11 mouse cellular contexts compared by ENCODE assay signal in genomic region chr12:104057050-104057449, GRCm38 (mm10). TPM values are rescaled to one million over a fixed set of nuclear protein-coding genes. Genes with fewer than 3 reads are reported as not detected.
DNase-seq lines count a peak whose midpoint lies in the region; ATAC-seq and TF ChIP-seq lines count a peak whose summit lies in the region.
"Had no signal": no experiment of that assay in that cellular context is flagged by ENCODE, and none has a peak within 500 bp of the region (broad histone marks: within the 10 kb centered on the region; RNA-seq: fewer than 3 reads in every experiment).

No protein-coding gene starts in this region.

- no peaks in the 10 kb centered on the region for H3K27me3 ChIP-seq in forebrain, embryonic 15.5 days
- no peaks in the 10 kb centered on the region for H3K27me3 ChIP-seq in forebrain, embryonic 10.5 days (ENCODE audit: poor library complexity, severe bottlenecking)
- H3K27me3 ChIP-seq in spleen, adult 2 months (ENCODE audit: control insufficient read depth, insufficient read depth, low read length) = no peaks in the 10 kb centered on the region; the same call in 1 of the 2 replicates
- no peaks in the 10 kb centered on the region for H3K27me3 ChIP-seq in splenic B cell, adult 2 months (ENCODE audit: control insufficient read depth, insufficient read depth, low read length, poor library complexity, severe bottlenecking)

- no peaks in the 10 kb centered on the region for H3K9me3 ChIP-seq in forebrain, embryonic 15.5 days
- no peaks in the 10 kb centered on the region for H3K9me3 ChIP-seq in forebrain, embryonic 10.5 days
- H3K9me3 ChIP-seq: megakaryocyte, embryonic 14.5 days had no signal

- no peak overlapping the region for H3K4me3 ChIP-seq in forebrain, embryonic 15.5 days
- no peak overlapping the region for H3K4me3 ChIP-seq in forebrain, embryonic 10.5 days
- no peak overlapping the region for H3K4me3 ChIP-seq in spleen, adult 2 months (ENCODE audit: extremely low read depth, insufficient read depth, insufficient read length)
- H3K4me3 ChIP-seq: megakaryocyte, embryonic 14.5 days had no signal

- H3K9ac ChIP-seq in forebrain, embryonic 15.5 days (replicated peaks) = no peak overlapping the region

- TF ChIP-seq POLR2A in spleen, adult 2 months (IDR thresholded peaks at IDR 0.05; ENCODE audit: low read depth, low read length) = no peak

- DNase-seq in forebrain, embryonic 10.5 days (ENCODE audit: extremely low spot score, low spot score) = no peak
- DNase-seq in spleen, adult 2 months (ENCODE audit: low read depth in 1 of 2, low spot score in 2 of 2) = peak; percentile 41 to 44
- no peak for DNase-seq in spleen, adult 12 weeks (ENCODE audit: low spot score)
- peak; percentile 84 for DNase-seq in induced T-regulatory cell, adult 2 months (ENCODE audit: low read depth)
- DNase-seq in splenic B cell, adult 2 months (ENCODE audit: low read depth, low spot score) = peak; percentile 44
- DNase-seq in spleen, postnatal 10 days (ENCODE audit: low spot score in 2 of 2) = no peak
- DNase-seq in urinary bladder, postnatal 36 days (ENCODE audit: low spot score in 2 of 2) = no peak

- WGBS in forebrain, embryonic 15.5 days = 21% methylated on average over 4 of the region's 4 CpGs
- 77% methylated on average over 4 of the region's 4 CpGs for WGBS in forebrain, embryonic 10.5 days
- WGBS in spleen, adult 2 months = 4% methylated on average over 4 of the region's 4 CpGs

- no peaks in the 10 kb centered on the region for H3K36me3 ChIP-seq in forebrain, embryonic 15.5 days
- no peaks in the 10 kb centered on the region for H3K36me3 ChIP-seq in forebrain, embryonic 10.5 days (replicated peaks)
- no peaks in the 10 kb centered on the region for H3K36me3 ChIP-seq in spleen, adult 2 months (ENCODE audit: control insufficient read depth, insufficient read depth, low read length)
- H3K36me3 ChIP-seq in splenic B cell, adult 2 months (ENCODE audit: control insufficient read depth, insufficient read depth, low read length, poor library complexity, severe bottlenecking) = no peaks in the 10 kb centered on the region

- no peak for TF ChIP-seq CTCF in spleen, adult 2 months (IDR thresholded peaks at IDR 0.05; ENCODE audit: extremely low read depth, insufficient read depth, insufficient read length, insufficient replicate concordance)

- ATAC-seq in forebrain, embryonic 15.5 days (replicated peaks) = peak; percentile 69

- H3K4me1 ChIP-seq in forebrain, embryonic 15.5 days = peaks cover 8% of the 10 kb centered on the region
- no peaks in the 10 kb centered on the region for H3K4me1 ChIP-seq in forebrain, embryonic 10.5 days
- H3K4me1 ChIP-seq in spleen, adult 2 months (ENCODE audit: control insufficient read depth, insufficient read depth, insufficient read length) = peaks cover 5% of the 10 kb centered on the region; the same call in 1 of the 2 replicates

- no peak overlapping the region; the same call in 1 of the 2 replicates for H3K27ac ChIP-seq in forebrain, embryonic 15.5 days (replicated peaks)
- no peak overlapping the region for H3K27ac ChIP-seq in forebrain, embryonic 10.5 days
- H3K27ac ChIP-seq in spleen, adult 2 months (ENCODE audit: insufficient read depth, low read length) = peak overlapping the region; percentile 75

- H3K4me2 ChIP-seq in forebrain, embryonic 15.5 days (replicated peaks) = no peak overlapping the region

RNA-seq across cellular contexts. Expression of gene Serpina12, which starts 12.8 kb away (rescaled TPM):
- not detected in 2 replicates for polyA plus RNA-seq in forebrain, embryonic 15.5 days (2015; fragmentation: Nextera tagmentation; extraction: Ambion mirVana)
- not detected in 2 replicates for polyA plus RNA-seq in forebrain, embryonic 10.5 days (2016; fragmentation: Nextera tagmentation; extraction: Ambion mirVana)
- polyA plus RNA-seq in spleen, adult 2 months (2012; rRNA removed) = 0.02 and 0.04 TPM in 2 replicates
- polyA plus RNA-seq: embryonic facial prominence, embryonic 11.5 days; testis, adult 2 months had no signal

RNA-seq across cellular contexts. Expression of gene Serpina9, which starts 43.5 kb away (rescaled TPM):
- not detected in 2 replicates for polyA plus RNA-seq in forebrain, embryonic 15.5 days (2015; fragmentation: Nextera tagmentation; extraction: Ambion mirVana)
- polyA plus RNA-seq in forebrain, embryonic 10.5 days (2016; fragmentation: Nextera tagmentation; extraction: Ambion mirVana) = not detected in 2 replicates
- polyA plus RNA-seq in spleen, adult 2 months (2012; rRNA removed) = 0.13 TPM in 1 of 2 replicates, not detected in the other
- polyA plus RNA-seq: embryonic facial prominence, embryonic 11.5 days had no signal

RNA-seq across cellular contexts. Expression of gene Serpina5, which starts 43.9 kb away (rescaled TPM):
- polyA plus RNA-seq in forebrain, embryonic 15.5 days (2015; fragmentation: Nextera tagmentation; extraction: Ambion mirVana) = not detected in 2 replicates
- polyA plus RNA-seq in forebrain, embryonic 10.5 days (2016; fragmentation: Nextera tagmentation; extraction: Ambion mirVana) = not detected in 2 replicates
- polyA plus RNA-seq in spleen, adult 2 months (2012; rRNA removed) = not detected in 2 replicates
- polyA plus RNA-seq: embryonic facial prominence, embryonic 11.5 days had no signal

RNA-seq across cellular contexts. Expression of gene Serpina3a, which starts 55.5 kb away (rescaled TPM):
- not detected in 2 replicates for polyA plus RNA-seq in forebrain, embryonic 15.5 days (2015; fragmentation: Nextera tagmentation; extraction: Ambion mirVana)
- not detected in 2 replicates for polyA plus RNA-seq in forebrain, embryonic 10.5 days (2016; fragmentation: Nextera tagmentation; extraction: Ambion mirVana)
- polyA plus RNA-seq in spleen, adult 2 months (2012; rRNA removed) = not detected in 2 replicates
- polyA plus RNA-seq: embryonic facial prominence, embryonic 11.5 days had no signal

Comparison
In these comparisons a context has a peak if more than half of its experiments do, and no peak if none do; other contexts are left out.
1. DNase-seq: peak in spleen, adult 2 months (2 of 2), induced T-regulatory cell, adult 2 months (single experiment) and splenic B cell, adult 2 months (single experiment); none in forebrain, embryonic 10.5 days (single experiment), spleen, adult 12 weeks (single experiment), spleen, postnatal 10 days (0 of 2) and urinary bladder, postnatal 36 days (0 of 2).